ENCODE assay signal across 9 mouse cellular contexts in genomic region chr10:128310177-128310576, GRCm38 (mm10). TPM values are rescaled to one million over a fixed set of nuclear protein-coding genes. Genes with fewer than 3 reads are reported as not detected.
DNase-seq lines count a peak whose midpoint lies in the region; ATAC-seq and TF ChIP-seq lines count a peak whose summit lies in the region.
"Had no signal": no experiment of that assay in that cellular context is flagged by ENCODE, and none has a peak within 500 bp of the region (broad histone marks: within the 10 kb centered on the region; RNA-seq: fewer than 3 reads in every experiment).

No protein-coding gene starts in this region.

- ATAC-seq in embryonic facial prominence, embryonic 15.5 days (ENCODE audit: insufficient number of reproducible peaks, low FRiP score, low TSS enrichment, low read depth), result peak; percentile 19; the same call in 1 of the 2 replicates
- no peak for ATAC-seq in megakaryocyte-erythroid progenitor cell, adult 5-6 weeks (replicated peaks; ENCODE audit: low FRiP score, low TSS enrichment, poor library complexity, severe bottlenecking)
- no peak for ATAC-seq in liver, postnatal 0 days

- peaks cover 56% of the 10 kb centered on the region for H3K36me3 ChIP-seq in embryonic facial prominence, embryonic 15.5 days
- peaks cover 60% of the 10 kb centered on the region for H3K36me3 ChIP-seq in liver, postnatal 0 days (replicated peaks; ENCODE audit: insufficient read depth, low read length)

- H3K27me3 ChIP-seq in embryonic facial prominence, embryonic 15.5 days, result no peaks in the 10 kb centered on the region
- H3K27me3 ChIP-seq in liver, postnatal 0 days (ENCODE audit: insufficient read depth, low read length), result no peaks in the 10 kb centered on the region

- 0 out of 2 replicates have a peak, but pooled peaks cover 4% of the 10 kb centered on the region for H3K4me1 ChIP-seq in embryonic facial prominence, embryonic 15.5 days
- peaks cover 1% of the 10 kb centered on the region; the same call in 1 of the 2 replicates for H3K4me1 ChIP-seq in liver, postnatal 0 days (ENCODE audit: insufficient read depth)

- no peak overlapping the region for H3K27ac ChIP-seq in embryonic facial prominence, embryonic 15.5 days (replicated peaks)
- H3K27ac ChIP-seq in liver, postnatal 0 days (ENCODE audit: low read depth), result no peak overlapping the region

- 59% methylated on average over 11 of the region's 11 CpGs for WGBS in embryonic facial prominence, embryonic 15.5 days
- 80% methylated on average over 11 of the region's 11 CpGs for WGBS in liver, postnatal 0 days (ENCODE audit: insufficient replicate concordance)

- TF ChIP-seq CTCF in liver, postnatal 0 days (IDR thresholded peaks at IDR 0.05; ENCODE audit: low read depth), result no peak

- no peaks in the 10 kb centered on the region for H3K9me3 ChIP-seq in embryonic facial prominence, embryonic 15.5 days (replicated peaks)
- H3K9me3 ChIP-seq in liver, postnatal 0 days (ENCODE audit: low read length), result no peaks in the 10 kb centered on the region

- H3K4me3 ChIP-seq in embryonic facial prominence, embryonic 15.5 days (replicated peaks), result no peak overlapping the region
- H3K4me3 ChIP-seq in liver, postnatal 0 days (ENCODE audit: low read depth, low read length), result no peak overlapping the region

- no peak overlapping the region for H3K4me2 ChIP-seq in embryonic facial prominence, embryonic 15.5 days (replicated peaks)
- H3K4me2 ChIP-seq in liver, postnatal 0 days (ENCODE audit: low read depth, low read length), result no peak overlapping the region

- H3K9ac ChIP-seq in embryonic facial prominence, embryonic 15.5 days, result no peak overlapping the region
- H3K9ac ChIP-seq in liver, postnatal 0 days (replicated peaks), result no peak overlapping the region

- no peak for TF ChIP-seq EP300 in liver, postnatal 0 days (IDR thresholded peaks at IDR 0.05; ENCODE audit: low read depth)

- peak; percentile 45 for DNase-seq in kidney, adult 11 months
- no peak for DNase-seq in kidney, adult 9 months
- peak; percentile 67 for DNase-seq in adrenal gland, adult 8-10 months
- peak; percentile 21 for DNase-seq in lung, postnatal 14 days
- no peak for DNase-seq in embryo, embryonic 10.5 days (ENCODE audit: low spot score)
- no peak for DNase-seq in liver, postnatal 0 days

RNA-seq across cellular contexts. Expression of gene Pan2, which starts 7.0 kb away (rescaled TPM):
- total RNA-seq in adrenal gland, adult 8-10 months (2022), result 10 to 100 TPM; 17.5 to 35.4 (median 24.2) TPM
- polyA plus RNA-seq in embryonic facial prominence, embryonic 15.5 days (2015; fragmentation: Nextera tagmentation; extraction: Ambion mirVana), result 27.6 and 32.0 TPM in 2 replicates
- total RNA-seq in megakaryocyte-erythroid progenitor cell, adult 5-6 weeks (2014; fragmentation: Nextera tagmentation), result 37.0 and 40.7 TPM in 2 replicates
- total RNA-seq in megakaryocyte-erythroid progenitor cell, adult 5-6 weeks (2017), result 14.2 and 18.0 TPM in 2 replicates
- polyA plus RNA-seq in liver, postnatal 0 days (2015; fragmentation: Nextera tagmentation; extraction: Ambion mirVana), result 9.2 and 10.2 TPM in 2 replicates

RNA-seq across cellular contexts. Expression of gene Il23a, which starts 11.6 kb away (rescaled TPM):
- total RNA-seq in adrenal gland, adult 8-10 months (2022), result under 1 TPM in 2 of 4 experiments, not detected in 2; 0.22 to 0.28 TPM
- 0.35 TPM in 1 of 2 replicates, not detected in the other for polyA plus RNA-seq in embryonic facial prominence, embryonic 15.5 days (2015; fragmentation: Nextera tagmentation; extraction: Ambion mirVana)
- not detected in 2 replicates for total RNA-seq in megakaryocyte-erythroid progenitor cell, adult 5-6 weeks (2014; fragmentation: Nextera tagmentation)
- not detected in 2 replicates for total RNA-seq in megakaryocyte-erythroid progenitor cell, adult 5-6 weeks (2017)
- polyA plus RNA-seq in liver, postnatal 0 days (2015; fragmentation: Nextera tagmentation; extraction: Ambion mirVana), result not detected in 2 replicates
- total RNA-seq: heart, postnatal 36 days had no signal

RNA-seq across cellular contexts. Expression of gene Cnpy2, which starts 12.1 kb away (rescaled TPM):
- total RNA-seq in adrenal gland, adult 8-10 months (2022), result 100 to 1,000 TPM; 172 to 202 (median 177) TPM
- polyA plus RNA-seq in embryonic facial prominence, embryonic 15.5 days (2015; fragmentation: Nextera tagmentation; extraction: Ambion mirVana), result 319 and 363 TPM in 2 replicates
- 62.8 and 95.5 TPM in 2 replicates for total RNA-seq in megakaryocyte-erythroid progenitor cell, adult 5-6 weeks (2014; fragmentation: Nextera tagmentation)
- 86.0 and 87.5 TPM in 2 replicates for total RNA-seq in megakaryocyte-erythroid progenitor cell, adult 5-6 weeks (2017)
- polyA plus RNA-seq in liver, postnatal 0 days (2015; fragmentation: Nextera tagmentation; extraction: Ambion mirVana), result 110 and 121 TPM in 2 replicates

RNA-seq across cellular contexts. Expression of gene Cs, which starts 27.4 kb away (rescaled TPM):
- 100 to 1,000 TPM; 197 to 297 (median 255) TPM for total RNA-seq in adrenal gland, adult 8-10 months (2022)
- polyA plus RNA-seq in embryonic facial prominence, embryonic 15.5 days (2015; fragmentation: Nextera tagmentation; extraction: Ambion mirVana), result 164 and 180 TPM in 2 replicates
- 226 and 251 TPM in 2 replicates for total RNA-seq in megakaryocyte-erythroid progenitor cell, adult 5-6 weeks (2014; fragmentation: Nextera tagmentation)
- total RNA-seq in megakaryocyte-erythroid progenitor cell, adult 5-6 weeks (2017), result 113 and 182 TPM in 2 replicates
- polyA plus RNA-seq in liver, postnatal 0 days (2015; fragmentation: Nextera tagmentation; extraction: Ambion mirVana), result 45.3 and 51.4 TPM in 2 replicates

RNA-seq across cellular contexts. Expression of gene Stat2, which starts 39.8 kb away (rescaled TPM):
- total RNA-seq in adrenal gland, adult 8-10 months (2022), result 10 to 100 TPM; 46.9 to 69.7 (median 57.7) TPM
- 15.0 and 17.0 TPM in 2 replicates for polyA plus RNA-seq in embryonic facial prominence, embryonic 15.5 days (2015; fragmentation: Nextera tagmentation; extraction: Ambion mirVana)
- total RNA-seq in megakaryocyte-erythroid progenitor cell, adult 5-6 weeks (2014; fragmentation: Nextera tagmentation), result 24.3 and 35.7 TPM in 2 replicates
- total RNA-seq in megakaryocyte-erythroid progenitor cell, adult 5-6 weeks (2017), result 8.1 and 9.0 TPM in 2 replicates
- polyA plus RNA-seq in liver, postnatal 0 days (2015; fragmentation: Nextera tagmentation; extraction: Ambion mirVana), result 11.3 and 12.1 TPM in 2 replicates

Comparison
In these comparisons a context has a peak if more than half of its experiments do, and no peak if none do; other contexts are left out.
1. DNase-seq: peak in kidney, adult 11 months (single experiment), adrenal gland, adult 8-10 months (single experiment) and lung, postnatal 14 days (single experiment); none in kidney, adult 9 months (single experiment), embryo, embryonic 10.5 days (single experiment) and liver, postnatal 0 days (single experiment).